Mouse (Mus musculus): Measurements from ENCODE around the gene Tenm2. TPM values are rescaled to one million over a fixed set of nuclear protein-coding genes. Genes with fewer than 3 reads are reported as not detected.

Tenm2 gene
- polyA plus RNA-seq, 1 experiment = not detected

GRCm38 (mm10) chr11:36872961-36873360, 362.8 kb downstream of the Tenm2 start:
- TF ChIP-seq CTCF (IDR thresholded peaks at IDR 0.05; ENCODE audit: low read depth, low read length) = no peak
- TF ChIP-seq POLR2A (IDR thresholded peaks at IDR 0.05; ENCODE audit: borderline replicate concordance, low read depth, low read length) = no peak
- Histone ChIP-seq H3K4me1 (ENCODE audit: control insufficient read depth, insufficient read depth, low read length) (no peaks in the 10 kb centered on the region), H3K27ac (ENCODE audit: insufficient read depth, low read depth, low read length) (no peak overlapping the region), H3K4me3 (ENCODE audit: insufficient read depth, low read length) (no peak overlapping the region)

- Histone ChIP-seq H3K4me1 (ENCODE audit: control insufficient read depth, insufficient read depth, low read length) (no peaks in the 10 kb centered on the region), H3K4me3 (ENCODE audit: insufficient read depth, low read length) (no peak overlapping the region), H3K27ac (ENCODE audit: insufficient read depth, low read depth, low read length) (no peak overlapping the region)
- TF ChIP-seq POLR2A (IDR thresholded peaks at IDR 0.05; ENCODE audit: borderline replicate concordance, low read depth, low read length) (no peak), CTCF (IDR thresholded peaks at IDR 0.05; ENCODE audit: low read depth, low read length) (no peak)
Observed at GRCm38 (mm10) chr11:36870548-36870947, 365.2 kb downstream of the Tenm2 start.

DNA sequence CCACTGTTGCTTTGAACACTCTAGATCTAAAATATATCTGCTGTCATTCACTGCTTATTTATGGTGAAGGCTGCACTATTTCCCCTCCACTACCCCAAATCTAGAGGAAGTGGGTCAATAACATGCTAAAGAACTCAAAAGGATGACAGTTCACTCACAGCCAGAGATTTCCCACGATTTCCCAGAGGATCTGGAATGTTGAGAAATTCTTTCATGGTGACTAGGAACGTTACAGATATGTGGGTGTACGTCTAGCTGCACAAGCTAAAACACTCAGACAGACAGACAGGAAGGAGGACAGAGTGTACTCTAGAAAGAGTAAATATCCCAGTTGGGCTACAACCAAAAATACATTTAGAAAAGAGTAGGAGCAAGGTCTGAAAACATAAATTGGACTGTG, 384.1 kb downstream of the Tenm2 start:
- no peak overlapping the region for H3K27ac ChIP-seq (ENCODE audit: insufficient read depth, low read depth, low read length)
- H3K4me1 ChIP-seq (ENCODE audit: control insufficient read depth, insufficient read depth, low read length) = no peaks in the 10 kb centered on the region
- TF ChIP-seq POLR2A (IDR thresholded peaks at IDR 0.05; ENCODE audit: borderline replicate concordance, low read depth, low read length) (no peak), CTCF (IDR thresholded peaks at IDR 0.05; ENCODE audit: low read depth, low read length) (no peak)
- H3K4me3 ChIP-seq (ENCODE audit: insufficient read depth, low read length) = no peak overlapping the region

DNA sequence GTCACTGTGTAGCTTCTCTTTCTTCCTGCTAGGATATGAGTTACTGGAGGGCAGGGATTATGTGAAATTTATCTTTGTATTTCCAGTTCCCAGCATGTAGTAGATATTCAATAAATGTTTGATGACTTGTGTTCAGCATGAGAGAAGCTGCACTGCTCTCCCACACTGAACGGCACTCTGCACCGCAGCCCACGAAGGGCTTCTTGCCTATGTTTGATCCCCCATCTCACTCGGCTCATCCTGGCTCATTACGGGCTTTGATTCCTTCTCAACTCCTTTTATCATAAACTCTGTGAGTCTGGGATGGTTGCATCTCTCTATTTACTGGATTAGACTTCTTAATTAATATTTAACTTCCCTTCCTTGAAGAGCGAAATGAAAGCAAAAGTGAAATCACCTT, 388.3 kb downstream of the Tenm2 start:
- Histone ChIP-seq H3K4me3 (ENCODE audit: insufficient read depth, low read length) (0 out of 2 replicates have a peak overlapping the region, but pooled peaks have one; percentile 17), H3K27ac (ENCODE audit: insufficient read depth, low read depth, low read length) (no peak overlapping the region), H3K4me1 (ENCODE audit: control insufficient read depth, insufficient read depth, low read length) (no peaks in the 10 kb centered on the region)
- TF ChIP-seq CTCF (IDR thresholded peaks at IDR 0.05; ENCODE audit: low read depth, low read length) (no peak), POLR2A (IDR thresholded peaks at IDR 0.05; ENCODE audit: borderline replicate concordance, low read depth, low read length) (no peak)

- TF ChIP-seq CTCF (IDR thresholded peaks at IDR 0.05; ENCODE audit: low read depth, low read length) = no peak
- no peak for TF ChIP-seq POLR2A (IDR thresholded peaks at IDR 0.05; ENCODE audit: borderline replicate concordance, low read depth, low read length)
- no peak overlapping the region for H3K4me3 ChIP-seq (ENCODE audit: insufficient read depth, low read length)
- H3K27ac ChIP-seq (ENCODE audit: insufficient read depth, low read depth, low read length) = no peak overlapping the region
- H3K4me1 ChIP-seq (ENCODE audit: control insufficient read depth, insufficient read depth, low read length) = no peaks in the 10 kb centered on the region
Observed at GRCm38 (mm10) chr11:36832855-36833254, 402.9 kb downstream of the Tenm2 start.

- no peak for TF ChIP-seq POLR2A (IDR thresholded peaks at IDR 0.05; ENCODE audit: borderline replicate concordance, low read depth, low read length)
- TF ChIP-seq CTCF (IDR thresholded peaks at IDR 0.05; ENCODE audit: low read depth, low read length) = no peak
- no peak overlapping the region for H3K4me3 ChIP-seq (ENCODE audit: insufficient read depth, low read length)
- H3K27ac ChIP-seq (ENCODE audit: insufficient read depth, low read depth, low read length) = no peak overlapping the region
- H3K4me1 ChIP-seq (ENCODE audit: control insufficient read depth, insufficient read depth, low read length) = no peaks in the 10 kb centered on the region
Observed at GRCm38 (mm10) chr11:36831511-36831910, 404.3 kb downstream of the Tenm2 start.

GRCm38 (mm10) chr11:36824666-36825065, 411.1 kb downstream of the Tenm2 start:
- Histone ChIP-seq H3K27ac (ENCODE audit: insufficient read depth, low read depth, low read length) (no peak overlapping the region), H3K4me1 (ENCODE audit: control insufficient read depth, insufficient read depth, low read length) (no peaks in the 10 kb centered on the region), H3K4me3 (ENCODE audit: insufficient read depth, low read length) (no peak overlapping the region)
- TF ChIP-seq POLR2A (IDR thresholded peaks at IDR 0.05; ENCODE audit: borderline replicate concordance, low read depth, low read length) = no peak
- no peak for TF ChIP-seq CTCF (IDR thresholded peaks at IDR 0.05; ENCODE audit: low read depth, low read length)

DNA sequence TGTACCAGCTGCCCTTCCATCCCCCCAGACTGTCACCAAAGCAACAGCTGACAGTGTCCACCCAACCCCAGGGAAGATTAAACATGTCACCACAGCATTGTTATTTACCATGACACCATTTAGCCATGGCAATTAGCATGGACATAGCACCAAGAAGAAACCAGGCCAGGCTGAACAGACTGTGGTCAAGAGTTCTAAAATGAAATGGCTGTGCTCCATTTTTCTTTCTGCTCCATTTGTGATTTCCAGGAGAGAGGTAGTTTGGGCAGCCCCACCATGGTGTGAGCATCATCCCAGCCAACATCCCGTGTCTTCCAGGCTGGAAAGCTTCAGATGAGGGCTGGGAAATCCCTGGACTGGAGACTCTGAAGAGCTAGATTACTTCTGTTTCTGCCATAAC, 431.1 kb downstream of the Tenm2 start:
- TF ChIP-seq POLR2A (IDR thresholded peaks at IDR 0.05; ENCODE audit: borderline replicate concordance, low read depth, low read length) = no peak
- TF ChIP-seq CTCF (IDR thresholded peaks at IDR 0.05; ENCODE audit: low read depth, low read length) = no peak
- Histone ChIP-seq H3K4me3 (ENCODE audit: insufficient read depth, low read length) (no peak overlapping the region), H3K4me1 (ENCODE audit: control insufficient read depth, insufficient read depth, low read length) (no peaks in the 10 kb centered on the region), H3K27ac (ENCODE audit: insufficient read depth, low read depth, low read length) (no peak overlapping the region)

GRCm38 (mm10) chr11:36802208-36802631, 433.5 kb downstream of the Tenm2 start:
- Histone ChIP-seq H3K27ac (ENCODE audit: insufficient read depth, low read depth, low read length) (no peak overlapping the region), H3K4me1 (ENCODE audit: control insufficient read depth, insufficient read depth, low read length) (no peaks in the 10 kb centered on the region), H3K4me3 (ENCODE audit: insufficient read depth, low read length) (no peak overlapping the region)
- no peak for TF ChIP-seq CTCF (IDR thresholded peaks at IDR 0.05; ENCODE audit: low read depth, low read length)
- no peak for TF ChIP-seq POLR2A (IDR thresholded peaks at IDR 0.05; ENCODE audit: borderline replicate concordance, low read depth, low read length)

- Histone ChIP-seq H3K27ac (ENCODE audit: insufficient read depth, low read depth, low read length) (no peak overlapping the region), H3K4me3 (ENCODE audit: insufficient read depth, low read length) (no peak overlapping the region), H3K4me1 (ENCODE audit: control insufficient read depth, insufficient read depth, low read length) (no peaks in the 10 kb centered on the region)
- TF ChIP-seq POLR2A (IDR thresholded peaks at IDR 0.05; ENCODE audit: borderline replicate concordance, low read depth, low read length) = no peak
- TF ChIP-seq CTCF (IDR thresholded peaks at IDR 0.05; ENCODE audit: low read depth, low read length) = no peak
Observed at GRCm38 (mm10) chr11:36801683-36802082, 434.1 kb downstream of the Tenm2 start.

- no peaks in the 10 kb centered on the region for H3K4me1 ChIP-seq (ENCODE audit: control insufficient read depth, insufficient read depth, low read length)
- TF ChIP-seq CTCF (IDR thresholded peaks at IDR 0.05; ENCODE audit: low read depth, low read length) = no peak
- TF ChIP-seq POLR2A (IDR thresholded peaks at IDR 0.05; ENCODE audit: borderline replicate concordance, low read depth, low read length) = no peak
Observed at GRCm38 (mm10) chr11:36799409-36799808, 436.4 kb downstream of the Tenm2 start.

More at GRCm38 (mm10) chr11:36799409-36799808, 436.4 kb downstream of the Tenm2 start:
- Histone ChIP-seq H3K27ac (ENCODE audit: insufficient read depth, low read depth, low read length) (no peak overlapping the region), H3K4me3 (ENCODE audit: insufficient read depth, low read length) (no peak overlapping the region)

Data from bone marrow macrophage, adult 2 months (primary cell).